Mouse (Mus musculus): ENCODE measurements at regions not wholly inside any gene's neighbourhood (a gene's known extent, or its start where the extent isn't known, plus 50 kb on each side); places are given as distances from the start of the nearest gene placed in this dataset.
"Not testable (repeated sequence)": the region's sequence is repeated elsewhere in the genome, so short reads cannot be mapped to it uniquely, and the experiment has no call there.

- WGBS: 85% methylated on average over 2 of the region's 2 CpGs
- not testable (repeated sequence) for H3K4me3 ChIP-seq (ENCODE audit: low read depth, low read length)
Measured at GRCm38 (mm10) chr15:38434239-38434638, 1008.9 kb downstream of the 4930447A16Rik start.

More at GRCm38 (mm10) chr15:38434239-38434638, 1008.9 kb downstream of the 4930447A16Rik start:
- H3K27ac ChIP-seq (ENCODE audit: low read depth, low read length); H3K36me3 ChIP-seq (ENCODE audit: control insufficient read depth, insufficient read depth, low read length); H3K9me3 ChIP-seq (ENCODE audit: control insufficient read depth, low read length); DNase-seq (ENCODE audit: low spot score); H3K9ac ChIP-seq (ENCODE audit: low read length); H3K4me1 ChIP-seq (replicated peaks; ENCODE audit: control insufficient read depth, insufficient read depth, low read length); H3K27me3 ChIP-seq (ENCODE audit: control insufficient read depth, insufficient read depth, low read length); H3K4me2 ChIP-seq (ENCODE audit: low read depth, low read length, severe bottlenecking); ATAC-seq (replicated peaks; ENCODE audit: low FRiP score): not testable (repeated sequence)

All from forebrain, embryonic 11.5 days (tissue).